Mouse (Mus musculus): Measurements from ENCODE around the gene Spns3.

DNA sequence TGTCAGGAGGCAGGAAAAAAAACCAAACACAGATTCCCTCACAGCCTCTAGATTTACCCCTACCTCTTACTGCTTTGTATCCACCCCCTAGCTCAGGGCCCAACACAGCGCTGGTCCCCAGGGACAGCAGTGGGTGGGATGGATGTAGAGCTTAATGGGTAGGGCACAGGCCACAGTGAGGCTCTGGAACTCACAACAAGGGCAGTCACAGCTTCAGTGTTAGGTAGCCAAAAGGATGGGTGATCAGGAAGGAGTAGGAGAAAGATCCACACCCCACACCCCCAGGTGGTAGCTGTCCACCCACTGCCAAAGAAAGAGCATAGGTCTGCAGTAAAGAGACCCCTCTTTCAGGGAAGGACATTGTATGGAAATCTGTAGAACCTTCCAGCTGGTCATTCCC is 72.7 kb downstream of the Spns3 start:
- TF ChIP-seq POLR2A (IDR thresholded peaks at IDR 0.05; ENCODE audit: borderline replicate concordance, extremely low read depth, insufficient read depth, insufficient read length, poor library complexity, severe bottlenecking) (no peak), CTCF (IDR thresholded peaks at IDR 0.05; ENCODE audit: borderline replicate concordance, extremely low read depth, insufficient read depth, insufficient read length) (no peak)
